Comparison of ENCODE assay signal across 25 mouse cellular contexts in genomic region chr19:44455356-44455755, GRCm38 (mm10). TPM values are rescaled to one million over a fixed set of nuclear protein-coding genes. Genes with fewer than 3 reads are reported as not detected.
DNase-seq lines count a peak whose midpoint lies in the region; ATAC-seq lines count a peak whose summit lies in the region.
"Had no signal": no experiment of that assay in that cellular context is flagged by ENCODE, and none has a peak within 500 bp of the region (broad histone marks: within the 10 kb centered on the region; RNA-seq: fewer than 3 reads in every experiment).

No protein-coding gene starts in this region.

- no peaks in the 10 kb centered on the region for H3K36me3 ChIP-seq in kidney, embryonic 14.5 days (ENCODE audit: control insufficient read depth, insufficient read depth, low read length)
- H3K36me3 ChIP-seq: embryonic facial prominence, embryonic 10.5 days; forebrain, embryonic 10.5 days; heart, embryonic 10.5 days; hindbrain, embryonic 12.5 days had no signal

- H3K27me3 ChIP-seq in kidney, embryonic 14.5 days (ENCODE audit: control insufficient read depth, insufficient read depth, low read length), result no peaks in the 10 kb centered on the region

- peak; percentile 60 for DNase-seq in kidney, adult 11 months
- DNase-seq in kidney, postnatal 4 days, result no peak
- DNase-seq in kidney, adult 9 months, result peak; percentile 44
- DNase-seq in kidney, postnatal 25 days, result peak; percentile 32 to 60
- DNase-seq in ovary, postnatal 14 days (ENCODE audit: low spot score), result no peak
- no peak for DNase-seq in layer of hippocampus, adult 18-20 months (ENCODE audit: low spot score in 2 of 2)
- DNase-seq: adrenal gland, postnatal 25 days; cerebellum, adult 2 months; cerebellum, postnatal 10 days; gastrocnemius, postnatal 36 days; heart, adult 18-20 months; heart, postnatal 10 days; heart, postnatal 4 days had no signal

- no peak overlapping the region for H3K4me3 ChIP-seq in kidney, embryonic 14.5 days (ENCODE audit: low read length)
- H3K4me3 ChIP-seq: embryonic facial prominence, embryonic 10.5 days; erythroblast, embryonic 14.5 days; forebrain, embryonic 10.5 days; heart, embryonic 10.5 days; hindbrain, embryonic 12.5 days had no signal

- ATAC-seq in kidney, embryonic 14.5 days (ENCODE audit: low FRiP score, low TSS enrichment), result no peak
- ATAC-seq: activated CD4-positive, CD25-positive, alpha-beta regulatory T cell, adult 4 months; forebrain, embryonic 14.5 days had no signal

- H3K27ac ChIP-seq in kidney, embryonic 14.5 days (ENCODE audit: low read depth, low read length), result no peak overlapping the region
- H3K27ac ChIP-seq: embryonic facial prominence, embryonic 10.5 days; forebrain, embryonic 10.5 days; heart, embryonic 10.5 days; hindbrain, embryonic 12.5 days had no signal

- H3K4me1 ChIP-seq in kidney, embryonic 14.5 days (ENCODE audit: control insufficient read depth, insufficient read depth, low read length), result no peaks in the 10 kb centered on the region
- H3K4me1 ChIP-seq: heart, embryonic 10.5 days; hindbrain, embryonic 12.5 days had no signal

- H3K4me2 ChIP-seq in kidney, embryonic 14.5 days (replicated peaks; ENCODE audit: low read depth, low read length), result no peak overlapping the region
- H3K4me2 ChIP-seq: hindbrain, embryonic 12.5 days had no signal

- no peak overlapping the region for H3K9ac ChIP-seq in kidney, embryonic 14.5 days (ENCODE audit: low read depth, low read length)
- H3K9ac ChIP-seq: hindbrain, embryonic 12.5 days had no signal

- H3K9me3 ChIP-seq in kidney, embryonic 14.5 days (ENCODE audit: control insufficient read depth, low read length), result no peaks in the 10 kb centered on the region
- H3K9me3 ChIP-seq: embryonic facial prominence, embryonic 10.5 days; forebrain, embryonic 10.5 days; heart, embryonic 10.5 days; hindbrain, embryonic 12.5 days had no signal

- WGBS in kidney, embryonic 14.5 days, result 76% methylated on average over 8 of the region's 8 CpGs

RNA-seq across cellular contexts. Expression of gene Wnt8b, which starts 37.9 kb away (rescaled TPM):
- 3.5 and 4.5 TPM in 2 replicates for polyA plus RNA-seq in kidney, embryonic 14.5 days (2014; fragmentation: Nextera tagmentation; extraction: Ambion mirVana)
- total RNA-seq in layer of hippocampus, adult 18-20 months (2021), result not detected
- total RNA-seq: gastrocnemius, adult 8-10 months; gastrocnemius, postnatal 36 days; heart, adult 18-20 months; heart, postnatal 10 days; heart, postnatal 4 days; MEL had no signal
- polyA plus RNA-seq: activated CD4-positive, CD25-positive, alpha-beta regulatory T cell, adult 4 months; C2C12; erythroblast, embryonic 14.5 days; heart, embryonic 10.5 days; heart, embryonic 14.5 days had no signal

RNA-seq across cellular contexts. Expression of gene Scd1, which starts 47.7 kb away (rescaled TPM):
- polyA plus RNA-seq in kidney, embryonic 14.5 days (2014; fragmentation: Nextera tagmentation; extraction: Ambion mirVana), result 2.7 and 5.2 TPM in 2 replicates
- 100 to 1,000 TPM; 150 to 156 TPM for total RNA-seq in layer of hippocampus, adult 18-20 months (2021)

Comparison
In these comparisons a context has a peak if more than half of its experiments do, and no peak if none do; other contexts are left out.
1. DNase-seq: peak in kidney, adult 11 months (single experiment), kidney, adult 9 months (single experiment) and kidney, postnatal 25 days (2 of 2); none in kidney, postnatal 4 days (0 of 2), ovary, postnatal 14 days (single experiment) and layer of hippocampus, adult 18-20 months (0 of 2).